Mouse (Mus musculus) spleen, embryonic (tissue): ENCODE measurements around the gene Ptpru.
"Not testable (repeated sequence)": the region's sequence is repeated elsewhere in the genome, so short reads cannot be mapped to it uniquely, and the experiment has no call there.

Experiments used
- CTCF ChIA-PET: fragments of 350-600 bp; sonication (Branson Sonifier 250); formaldehyde crosslinking; loops from one replicate; lab custom pipeline; 2022; lab: Charles Lee

The Ptpru gene

GRCm38 (mm10) chr4:131836351-131836881 is 1.7 kb downstream of the Ptpru start:
- CTCF ChIA-PET = interaction anchor here (1.2 kb wide), 1 partner anchor 10 kb away, joined by 4 read pairs; no protein-coding TSS in a partner anchor

GRCm38 (mm10) chr4:131833971-131834609 is 4.0 kb downstream of the Ptpru start:
- CTCF ChIA-PET = interaction anchor here (0.6 to 0.7 kb wide), 2 partner anchors 35 to 1854 kb away, joined by 3 read pairs; no protein-coding TSS in a partner anchor

- CTCF ChIA-PET = no interaction called here
Observed at GRCm38 (mm10) chr4:131832759-131833407, 5.2 kb downstream of the Ptpru start.

- CTCF ChIA-PET = interaction anchor here (0.6 kb wide), 1 partner anchor 554 kb away, joined by 8 read pairs; no protein-coding TSS in a partner anchor
Observed at GRCm38 (mm10) chr4:131831546-131832045, 6.5 kb downstream of the Ptpru start.

- CTCF ChIA-PET = no interaction called here
Observed at GRCm38 (mm10) chr4:131829123-131829522, 9.0 kb downstream of the Ptpru start.

GRCm38 (mm10) chr4:131826905-131827304 is 11.2 kb downstream of the Ptpru start:
- CTCF ChIA-PET = interaction anchor here (1.2 kb wide), 1 partner anchor 10 kb away, joined by 4 read pairs; no protein-coding TSS in a partner anchor

- CTCF ChIA-PET = interaction anchor here (1.2 kb wide), 1 partner anchor 11 kb away, joined by 4 read pairs; no protein-coding TSS in a partner anchor
Observed at GRCm38 (mm10) chr4:131825830-131826229, 12.3 kb downstream of the Ptpru start.

- CTCF ChIA-PET = no interaction called here
Observed at GRCm38 (mm10) chr4:131824939-131825338, 13.1 kb downstream of the Ptpru start.

- CTCF ChIA-PET = no interaction called here
Observed at GRCm38 (mm10) chr4:131822583-131822982, 15.5 kb downstream of the Ptpru start.

GRCm38 (mm10) chr4:131821161-131821731 is 16.8 kb downstream of the Ptpru start:
- CTCF ChIA-PET = no interaction called here

GRCm38 (mm10) chr4:131818926-131819325 is 19.2 kb downstream of the Ptpru start:
- CTCF ChIA-PET = no interaction called here

- CTCF ChIA-PET = no interaction called here
Observed at GRCm38 (mm10) chr4:131815774-131816173, 22.3 kb downstream of the Ptpru start.

- CTCF ChIA-PET = no interaction called here
Observed at GRCm38 (mm10) chr4:131814869-131815268, 23.2 kb downstream of the Ptpru start.

- CTCF ChIA-PET = no interaction called here
Observed at GRCm38 (mm10) chr4:131813798-131814197, 24.3 kb downstream of the Ptpru start.

- CTCF ChIA-PET = no interaction called here
Observed at GRCm38 (mm10) chr4:131812458-131812857, 25.6 kb downstream of the Ptpru start.

- CTCF ChIA-PET = no interaction called here
Observed at GRCm38 (mm10) chr4:131805255-131805654, 32.8 kb downstream of the Ptpru start.

GRCm38 (mm10) chr4:131804732-131805131 is 33.4 kb downstream of the Ptpru start:
- CTCF ChIA-PET = not testable (repeated sequence)

GRCm38 (mm10) chr4:131803846-131804245 is 34.2 kb downstream of the Ptpru start:
- CTCF ChIA-PET = no interaction called here

GRCm38 (mm10) chr4:131798968-131799367 is 39.1 kb downstream of the Ptpru start:
- CTCF ChIA-PET = no interaction called here

GRCm38 (mm10) chr4:131797920-131798319 is 40.2 kb downstream of the Ptpru start:
- CTCF ChIA-PET = no interaction called here

GRCm38 (mm10) chr4:131797483-131797882 is 40.6 kb downstream of the Ptpru start:
- CTCF ChIA-PET = no interaction called here
